Comparison of ENCODE assay signal across 21 mouse cellular contexts in genomic region chr14:100937358-100937887, GRCm38 (mm10).
"Had no signal": no experiment of that assay in that cellular context is flagged by ENCODE, and none has a peak within 500 bp of the region (broad histone marks: within the 10 kb centered on the region; RNA-seq: fewer than 3 reads in every experiment).

No protein-coding gene starts in this region.

- DNase-seq: liver, embryonic 13.5 days; lung, adult 18-20 months; lung, embryonic 14.5 days; lung, postnatal 10 days; lung, postnatal 36 days; midbrain, embryonic 14.5 days; right cerebral cortex, postnatal 14 days; spleen, adult 18-20 months; thymus, adult 2 months; thymus, postnatal 25 days; thymus, postnatal 4 days had no signal

- H3K4me3 ChIP-seq: liver, embryonic 13.5 days; liver, embryonic 15.5 days; megakaryocyte, embryonic 14.5 days; midbrain, embryonic 12.5 days; myocyte; neural tube, embryonic 13.5 days; neural tube, embryonic 15.5 days; stomach, embryonic 15.5 days had no signal

- H3K27me3 ChIP-seq: liver, embryonic 13.5 days; liver, embryonic 15.5 days; megakaryocyte, embryonic 14.5 days; midbrain, embryonic 12.5 days; neural tube, embryonic 13.5 days; neural tube, embryonic 15.5 days; stomach, embryonic 15.5 days had no signal

- H3K4me1 ChIP-seq: liver, embryonic 13.5 days; liver, embryonic 15.5 days; megakaryocyte, embryonic 14.5 days; midbrain, embryonic 12.5 days; neural tube, embryonic 13.5 days; neural tube, embryonic 15.5 days; stomach, embryonic 15.5 days had no signal

- H3K9ac ChIP-seq: liver, embryonic 13.5 days; liver, embryonic 15.5 days; lung, embryonic 14.5 days; midbrain, embryonic 12.5 days; neural tube, embryonic 13.5 days; neural tube, embryonic 15.5 days; stomach, embryonic 15.5 days had no signal

- H3K36me3 ChIP-seq: liver, embryonic 13.5 days; liver, embryonic 15.5 days; midbrain, embryonic 12.5 days; neural tube, embryonic 13.5 days; neural tube, embryonic 15.5 days; stomach, embryonic 15.5 days had no signal

- H3K4me2 ChIP-seq: liver, embryonic 13.5 days; liver, embryonic 15.5 days; lung, embryonic 14.5 days; midbrain, embryonic 12.5 days; neural tube, embryonic 13.5 days; neural tube, embryonic 15.5 days; stomach, embryonic 15.5 days had no signal

- H3K27ac ChIP-seq: liver, embryonic 13.5 days; liver, embryonic 15.5 days; macrophage; midbrain, embryonic 12.5 days; neural tube, embryonic 13.5 days; neural tube, embryonic 15.5 days; stomach, embryonic 15.5 days; stomach, postnatal 0 days had no signal

- H3K9me3 ChIP-seq: liver, embryonic 13.5 days; liver, embryonic 15.5 days; megakaryocyte, embryonic 14.5 days; midbrain, embryonic 12.5 days; neural tube, embryonic 13.5 days; neural tube, embryonic 15.5 days; stomach, embryonic 15.5 days had no signal

- ATAC-seq: midbrain, embryonic 16.5 days had no signal
